Mouse (Mus musculus) kidney, embryonic 14.5 days (tissue): Measurements from ENCODE around the gene Tgfb1. TPM values are rescaled to one million over a fixed set of nuclear protein-coding genes. Genes with fewer than 3 reads are reported as not detected.

Source experiments
- ATAC-seq: fragments of 200-750 bp; cut with Nextera tagmentation; 2 replicates; pipeline ENCODE4 v1.8.0; 2017; ENCODE audit warnings: moderate number of reproducible peaks, mild to moderate bottlenecking, moderate TSS enrichment, moderate library complexity; ENCODE audit not compliant: low FRiP score, low TSS enrichment
- H3K27ac ChIP-seq: fragments of 300-500 bp; sonication (generic); 2 replicates; pipeline ENCODE4 v1.5.1; 2014; ENCODE audit warnings: low read depth, mild to moderate bottlenecking, low read length, moderate library complexity, mixed read lengths
- H3K27me3 ChIP-seq: fragments of 300-500 bp; sonication (generic); 2 replicates; pipeline ENCODE4 v1.6.1; 2014; ENCODE audit warnings: mild to moderate bottlenecking, low read length; ENCODE audit not compliant: control insufficient read depth, insufficient read depth
- H3K36me3 ChIP-seq: fragments of 300-500 bp; sonication (generic); 2 replicates; pipeline ENCODE4 v1.6.1; 2014; ENCODE audit warnings: low read length, mixed read lengths; ENCODE audit not compliant: control insufficient read depth, insufficient read depth
- H3K4me1 ChIP-seq: fragments of 300-500 bp; sonication (generic); 2 replicates; pipeline ENCODE4 v1.6.1; 2014; ENCODE audit warnings: low read length, mixed read lengths; ENCODE audit not compliant: control insufficient read depth, insufficient read depth
- H3K4me2 ChIP-seq: fragments of 300-500 bp; sonication (generic); replicated peaks from 2 replicates; pipeline ENCODE4 v1.6.1; 2014; ENCODE audit warnings: low read depth, mild to moderate bottlenecking, low read length
- H3K4me3 ChIP-seq: fragments of 300-500 bp; sonication (generic); 2 replicates; pipeline ENCODE4 v1.5.1; 2014; ENCODE audit warnings: mild to moderate bottlenecking, low read length
- H3K9ac ChIP-seq: fragments of 300-500 bp; sonication (generic); 2 replicates; pipeline ENCODE4 v1.6.1; 2014; ENCODE audit warnings: low read depth, mild to moderate bottlenecking, low read length, moderate library complexity
- H3K9me3 ChIP-seq: fragments of 300-500 bp; sonication (generic); 2 replicates; pipeline ENCODE4 v1.6.1; 2016; ENCODE audit warnings: low read length; ENCODE audit not compliant: control insufficient read depth
- WGBS: fragments of 180-500 bp; shearing (Covaris S2); extraction: QIAGEN DNeasy Blood & Tissue Kit; methylation state at CpG from one replicate; pipeline ENCODE4 v1.1.7; 2014; 5-methylcytosine and 5-hydroxymethylcytosine counted together
- polyA plus RNA-seq: library from polyadenylated mRNA; unstranded; fragments of >200 nt; fragmentation: Nextera tagmentation; extraction: Ambion mirVana; gene quantifications from 2 replicates; pipeline ENCODE4 v1.2.1, GENCODE M21; 2014

Gene Tgfb1
- polyA plus RNA-seq, 1 experiment from 2014 or later: 5.1 TPM

GRCm38 (mm10) chr7:25671686-25672085 lies 15.1 kb upstream of the Tgfb1 start:
- H3K4me2 ChIP-seq: no peak overlapping the region
- 80% methylated on average over 2 of the region's 2 CpGs for WGBS

GRCm38 (mm10) chr7:25672442-25672841 lies 14.4 kb upstream of the Tgfb1 start:
- 52% methylated on average over 4 of the region's 4 CpGs for WGBS
- peaks cover 13% of the 10 kb centered on the region for H3K36me3 ChIP-seq
- no peak overlapping the region for H3K4me3 ChIP-seq
- no peaks in the 10 kb centered on the region for H3K9me3 ChIP-seq
- peaks cover 30% of the 10 kb centered on the region for H3K27me3 ChIP-seq
- no peak overlapping the region for H3K27ac ChIP-seq
- ATAC-seq: no peak
- no peak overlapping the region for H3K4me2 ChIP-seq
- no peak overlapping the region for H3K9ac ChIP-seq
- peaks cover 6% of the 10 kb centered on the region; the same call in 1 of the 2 replicates for H3K4me1 ChIP-seq

More at GRCm38 (mm10) chr7:25671686-25672085, 15.1 kb upstream of the Tgfb1 start:
- H3K27ac ChIP-seq: no peak overlapping the region
- peaks cover 6% of the 10 kb centered on the region; the same call in 1 of the 2 replicates for H3K4me1 ChIP-seq
- H3K36me3 ChIP-seq: peaks cover 18% of the 10 kb centered on the region
- peaks cover 30% of the 10 kb centered on the region for H3K27me3 ChIP-seq
- no peaks in the 10 kb centered on the region for H3K9me3 ChIP-seq
- no peak for ATAC-seq
- no peak overlapping the region for H3K4me3 ChIP-seq
- no peak overlapping the region for H3K9ac ChIP-seq

- Histone ChIP-seq H3K4me1 (peaks cover 6% of the 10 kb centered on the region; the same call in 1 of the 2 replicates), H3K9me3 (no peaks in the 10 kb centered on the region), H3K27ac (no peak overlapping the region), H3K4me3 (peak overlapping the region; percentile 36; the same call in 1 of the 2 replicates), H3K36me3 (no peaks in the 10 kb centered on the region; the same call in 1 of the 2 replicates), H3K4me2 (no peak overlapping the region; the same call in 1 of the 2 replicates), H3K27me3 (peaks cover 30% of the 10 kb centered on the region), H3K9ac (no peak overlapping the region)
- 38% methylated on average over 9 of the region's 9 CpGs for WGBS
- ATAC-seq: no peak
Observed at GRCm38 (mm10) chr7:25674297-25674696, 12.5 kb upstream of the Tgfb1 start.

- H3K36me3 ChIP-seq: no peaks in the 10 kb centered on the region
- 2% methylated on average over 29 of the region's 29 CpGs for WGBS
- H3K9ac ChIP-seq: peak within 1 kb of the TSS; percentile 45; the same call in 1 of the 2 replicates
- peak; percentile 37; the same call in 1 of the 2 replicates for ATAC-seq
- H3K4me2 ChIP-seq: peak within 1 kb of the TSS; percentile 60
- peaks cover 30% of the 10 kb centered on the region for H3K27me3 ChIP-seq
- no peaks in the 10 kb centered on the region for H3K9me3 ChIP-seq
- H3K4me3 ChIP-seq: peak within 1 kb of the TSS; percentile 36
- no peak within 1 kb of the TSS for H3K27ac ChIP-seq
- peaks cover 6% of the 10 kb centered on the region; the same call in 1 of the 2 replicates for H3K4me1 ChIP-seq
Observed at GRCm38 (mm10) chr7:25674719-25675300, 12.0 kb upstream of the Tgfb1 start, which contains the start of gene Tmem91. TSS of gene Tmem91 (minus strand) at chr7:25675166.

- WGBS: 40% methylated on average over 6 of the region's 6 CpGs
- H3K27me3 ChIP-seq: peaks cover 30% of the 10 kb centered on the region
Observed at GRCm38 (mm10) chr7:25675405-25675804, 11.4 kb upstream of the Tgfb1 start.

GRCm38 (mm10) chr7:25676085-25676781 lies 10.6 kb upstream of the Tgfb1 start:
- Histone ChIP-seq H3K4me1 (peaks cover 11% of the 10 kb centered on the region; the same call in 1 of the 2 replicates), H3K9ac (no peak overlapping the region), H3K4me3 (no peak overlapping the region), H3K4me2 (no peak overlapping the region), H3K27me3 (peaks cover 30% of the 10 kb centered on the region), H3K9me3 (no peaks in the 10 kb centered on the region), H3K27ac (no peak overlapping the region), H3K36me3 (no peaks in the 10 kb centered on the region)
- 76% methylated on average over 15 of the region's 15 CpGs for WGBS
- no peak for ATAC-seq

More at GRCm38 (mm10) chr7:25675405-25675804, 11.4 kb upstream of the Tgfb1 start:
- H3K9me3 ChIP-seq: no peaks in the 10 kb centered on the region
- peak overlapping the region; percentile 36 for H3K4me3 ChIP-seq
- peaks cover 11% of the 10 kb centered on the region; the same call in 1 of the 2 replicates for H3K4me1 ChIP-seq
- no peak overlapping the region for H3K27ac ChIP-seq
- H3K4me2 ChIP-seq: peak overlapping the region; percentile 60
- no peak for ATAC-seq
- H3K9ac ChIP-seq: no peak overlapping the region
- no peaks in the 10 kb centered on the region for H3K36me3 ChIP-seq

- no peaks in the 10 kb centered on the region for H3K9me3 ChIP-seq
- H3K27me3 ChIP-seq: peaks cover 30% of the 10 kb centered on the region
- ATAC-seq: no peak
- no peak overlapping the region for H3K27ac ChIP-seq
- no peak overlapping the region for H3K9ac ChIP-seq
- no peaks in the 10 kb centered on the region for H3K36me3 ChIP-seq
- H3K4me1 ChIP-seq: peaks cover 11% of the 10 kb centered on the region; the same call in 1 of the 2 replicates
- H3K4me2 ChIP-seq: no peak overlapping the region
- no peak overlapping the region for H3K4me3 ChIP-seq
- 93% methylated on average over 7 of the region's 7 CpGs for WGBS
Observed at GRCm38 (mm10) chr7:25677013-25677412, 9.8 kb upstream of the Tgfb1 start.

- no peak for ATAC-seq
- Histone ChIP-seq H3K36me3 (no peaks in the 10 kb centered on the region), H3K9ac (peak overlapping the region; percentile 62; the same call in 1 of the 2 replicates), H3K4me1 (peaks cover 12% of the 10 kb centered on the region), H3K27ac (no peak overlapping the region), H3K4me3 (peak overlapping the region; percentile 61), H3K4me2 (peak overlapping the region; percentile 54), H3K9me3 (no peaks in the 10 kb centered on the region), H3K27me3 (peaks cover 14% of the 10 kb centered on the region)
- 12% methylated on average over 6 of the region's 6 CpGs for WGBS
Observed at GRCm38 (mm10) chr7:25679971-25680370, 6.8 kb upstream of the Tgfb1 start.
